Mouse (Mus musculus) thymus, adult 2 months (tissue): ENCODE results near the gene Cfap69. TPM values are rescaled to one million over a fixed set of nuclear protein-coding genes. Genes with fewer than 3 reads are reported as not detected.

Source experiments
- DNase-seq: peaks from one replicate; pipeline ENCODE4 v3.0.0; 2021
- H3K27ac ChIP-seq: fragments of 200-500 bp; 2 replicates; pipeline ENCODE4 v1.5.1; 2012; ENCODE audit warnings: low read length, control low read depth; ENCODE audit not compliant: control insufficient read depth, insufficient read depth
- H3K27me3 ChIP-seq: fragments of 200-500 bp; 2 replicates; pipeline ENCODE4 v1.6.1; 2012; ENCODE audit warnings: mild to moderate bottlenecking, low read length, moderate library complexity, mixed read lengths; ENCODE audit not compliant: control insufficient read depth, insufficient read depth
- H3K36me3 ChIP-seq: fragments of 200-500 bp; 2 replicates; pipeline ENCODE4 v1.6.1; 2012; ENCODE audit warnings: mild to moderate bottlenecking, low read length, moderate library complexity; ENCODE audit not compliant: control insufficient read depth, insufficient read depth
- H3K4me1 ChIP-seq: fragments of 200-500 bp; replicated peaks from 2 replicates; pipeline ENCODE4 v1.6.1; 2012; ENCODE audit warnings: low read length; ENCODE audit not compliant: control insufficient read depth, insufficient read depth
- H3K4me3 ChIP-seq: fragments of 200-500 bp; 2 replicates; pipeline ENCODE4 v1.5.1; 2012; ENCODE audit warnings: mild to moderate bottlenecking, low read length, control low read depth, moderate library complexity; ENCODE audit not compliant: control insufficient read depth, insufficient read depth
- CTCF ChIP-seq: fragments of 200-500 bp; IDR thresholded peaks from 2 replicates; pipeline ENCODE4 v1.5.1; 2012; ENCODE audit warnings: mild to moderate bottlenecking, control low read depth, low read length, moderate library complexity, borderline replicate concordance; ENCODE audit not compliant: control insufficient read depth, poor library complexity, insufficient read depth; ENCODE audit errors: extremely low read depth
- POLR2A ChIP-seq: fragments of 200-500 bp; IDR thresholded peaks from 2 replicates; pipeline ENCODE4 v1.6.1; 2012; ENCODE audit warnings: mild to moderate bottlenecking, low read length, control low read depth, moderate library complexity; ENCODE audit not compliant: control insufficient read depth, poor library complexity, insufficient read depth; ENCODE audit errors: extremely low read depth
- WGBS: fragments of 180-500 bp; shearing (Covaris S2); methylation state at CpG from one replicate; pipeline ENCODE4 v1.1.7; 2018; 5-methylcytosine and 5-hydroxymethylcytosine counted together
- polyA plus RNA-seq: library from polyadenylated mRNA; depleted of rRNA; stranded (reverse); fragments of >200 nt; gene quantifications from 2 replicates; pipeline ENCODE4 v1.2.3, GENCODE M21; 2012; rRNA removed

The Cfap69 gene
- 0.34 and 0.41 TPM in 2 replicates for polyA plus RNA-seq

DNA sequence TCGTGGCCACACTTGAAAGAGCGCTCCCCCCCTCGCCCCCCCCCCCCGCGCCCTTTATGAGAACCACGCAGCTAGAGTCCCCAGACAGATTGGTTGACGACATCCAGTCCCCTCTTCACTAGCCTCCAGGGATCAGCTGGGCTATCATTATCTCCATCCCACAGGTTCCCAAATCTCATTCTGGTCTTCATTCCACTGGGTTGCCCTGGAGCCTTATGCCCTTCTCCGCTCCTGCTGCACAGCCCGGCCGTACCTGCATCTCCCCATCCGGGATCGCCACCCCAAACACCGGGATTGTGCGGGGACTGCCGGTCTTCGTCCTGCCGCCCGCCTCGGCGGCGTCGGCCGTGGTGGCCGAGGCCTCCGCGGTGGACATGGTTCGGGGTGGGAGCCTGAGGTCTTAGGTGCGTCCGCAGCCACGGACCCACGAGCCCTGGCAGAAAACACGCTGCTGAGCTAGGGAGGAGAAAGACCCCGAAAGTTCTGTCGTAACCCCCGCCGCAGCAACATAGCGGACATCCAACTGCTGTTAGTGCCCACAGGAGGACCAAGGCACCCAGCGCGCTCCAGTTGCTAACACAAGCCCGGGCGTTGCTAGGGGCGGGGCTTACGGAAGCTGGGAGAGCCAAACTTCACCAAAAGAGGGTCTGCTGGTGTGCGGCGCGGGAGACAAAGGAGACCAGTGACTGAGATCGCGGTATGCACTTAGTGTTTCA lies at the start of gene Cfap69:
Gene Cfap69 (minus strand): TSS at position 585 of the 716 bp plus-strand sequence.
- 3% methylated on average over 48 of the region's 48 CpGs for WGBS
- H3K4me3 ChIP-seq: 0 out of 2 replicates have a peak within 1 kb of the TSS, but pooled peaks have one; percentile 1
- DNase-seq: peak; percentile 1
- H3K27me3 ChIP-seq: no peaks in the 10 kb centered on the region; the same call in 1 of the 2 replicates
- TF ChIP-seq CTCF (no peak), POLR2A (no peak)
- no peak within 1 kb of the TSS for H3K27ac ChIP-seq
- H3K4me1 ChIP-seq: no peaks in the 10 kb centered on the region
- no peaks in the 10 kb centered on the region for H3K36me3 ChIP-seq

DNA sequence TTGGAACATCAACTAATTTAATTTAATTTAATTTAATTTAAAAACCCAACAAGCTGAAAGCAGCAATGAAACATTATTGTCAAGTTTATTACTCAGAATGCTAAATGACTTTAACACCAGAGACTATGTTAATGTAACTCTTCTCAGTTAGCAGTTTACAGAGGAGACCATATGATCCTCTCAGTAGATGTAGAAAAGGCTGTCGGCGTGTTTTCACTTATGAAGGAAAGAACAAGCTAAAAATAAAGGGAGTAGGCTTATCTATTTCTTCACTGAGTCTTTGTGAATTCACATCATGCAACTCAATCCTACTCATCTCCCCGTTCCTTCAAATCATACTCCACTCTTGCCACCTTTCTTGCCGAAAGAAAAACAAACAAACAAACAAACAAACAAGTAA lies 47.0 kb upstream of the Cfap69 start:
- no peak overlapping the region for H3K4me3 ChIP-seq
- 84% methylated on average over 4 of the region's 4 CpGs for whole genome bisulfite sequencing
- TF ChIP-seq CTCF: no peak
- no peak for DNase-seq
- no peak overlapping the region for H3K27ac ChIP-seq
- no peaks in the 10 kb centered on the region for H3K27me3 ChIP-seq
- H3K4me1 ChIP-seq: no peaks in the 10 kb centered on the region
- H3K36me3 ChIP-seq: no peaks in the 10 kb centered on the region

DNA sequence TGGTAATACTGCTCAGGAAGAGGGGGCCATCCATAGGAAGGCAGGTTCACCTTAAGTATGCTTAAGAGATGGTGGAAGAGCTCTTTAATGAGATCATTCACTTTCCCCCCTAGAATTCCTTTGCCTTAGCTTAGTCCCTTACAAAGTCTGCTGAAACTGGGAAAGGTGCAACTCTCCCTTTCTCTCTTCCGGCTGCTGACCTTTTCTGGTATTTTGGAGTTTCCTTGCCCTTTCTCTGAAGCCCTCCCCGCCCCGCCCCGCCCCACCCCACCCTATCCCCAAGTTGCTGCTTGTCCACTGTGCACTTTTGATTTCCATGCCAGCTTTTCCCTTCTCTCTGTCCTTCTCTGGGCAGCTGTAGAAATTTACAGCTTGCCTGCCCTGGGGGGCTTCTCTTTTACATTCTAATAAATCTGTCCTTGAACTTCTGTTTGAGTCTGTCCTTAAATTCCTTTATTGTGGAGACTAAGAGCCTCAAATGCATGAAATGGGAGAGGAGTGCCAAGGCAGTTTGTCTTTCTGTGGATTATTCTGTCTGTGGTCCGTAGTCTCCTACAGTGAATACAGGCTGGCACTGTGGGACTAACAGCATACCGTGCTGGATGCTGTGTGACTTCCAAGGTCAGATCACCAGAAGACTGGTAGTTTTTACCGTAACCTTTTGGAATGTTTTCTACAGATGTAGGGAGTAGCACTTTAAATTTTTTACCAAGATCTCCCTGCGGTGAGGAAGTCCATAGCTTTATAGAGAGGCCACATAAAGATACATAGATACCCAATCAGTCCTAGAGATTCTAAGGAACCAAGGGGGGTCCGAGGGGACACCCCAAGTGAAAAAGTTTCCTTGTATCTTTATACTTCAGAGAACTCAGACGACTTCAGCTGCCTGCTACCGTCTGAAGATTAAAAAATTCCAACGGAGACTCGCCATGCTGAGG lies 43.6 kb upstream of the Cfap69 start:
- DNase-seq: no peak
- TF ChIP-seq CTCF (no peak), POLR2A (no peak)
- Histone ChIP-seq H3K4me1 (no peaks in the 10 kb centered on the region), H3K27ac (no peak overlapping the region), H3K36me3 (no peaks in the 10 kb centered on the region), H3K27me3 (no peaks in the 10 kb centered on the region), H3K4me3 (no peak overlapping the region)
- 82% methylated on average over 13 of the region's 13 CpGs for WGBS

DNA sequence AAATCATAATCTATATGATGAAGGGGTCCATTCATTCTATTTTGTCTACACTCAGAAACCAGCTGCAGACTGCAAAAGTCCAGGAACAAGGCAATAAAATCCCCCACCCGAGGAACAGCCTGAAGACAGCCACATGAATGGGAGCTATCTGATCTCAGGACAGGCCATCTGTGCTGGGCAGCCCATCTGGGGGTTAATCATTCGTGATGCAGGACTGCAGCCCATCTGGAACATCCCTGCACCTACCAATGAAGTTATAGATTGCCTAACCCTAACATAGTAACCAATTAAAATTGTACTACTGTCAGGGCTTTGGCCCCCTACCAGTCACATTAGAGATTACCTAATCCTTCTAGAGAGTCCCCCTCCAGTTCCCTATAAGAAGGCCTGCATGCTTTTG lies 41.0 kb upstream of the Cfap69 start:
- no peaks in the 10 kb centered on the region for H3K27me3 ChIP-seq
- H3K4me3 ChIP-seq: no peak overlapping the region
- no peak overlapping the region for H3K27ac ChIP-seq
- WGBS: 37% methylated on average over 2 of the region's 2 CpGs
- DNase-seq: no peak
- no peaks in the 10 kb centered on the region for H3K4me1 ChIP-seq
- no peak for TF ChIP-seq CTCF
- TF ChIP-seq POLR2A: no peak
- H3K36me3 ChIP-seq: no peaks in the 10 kb centered on the region

DNA sequence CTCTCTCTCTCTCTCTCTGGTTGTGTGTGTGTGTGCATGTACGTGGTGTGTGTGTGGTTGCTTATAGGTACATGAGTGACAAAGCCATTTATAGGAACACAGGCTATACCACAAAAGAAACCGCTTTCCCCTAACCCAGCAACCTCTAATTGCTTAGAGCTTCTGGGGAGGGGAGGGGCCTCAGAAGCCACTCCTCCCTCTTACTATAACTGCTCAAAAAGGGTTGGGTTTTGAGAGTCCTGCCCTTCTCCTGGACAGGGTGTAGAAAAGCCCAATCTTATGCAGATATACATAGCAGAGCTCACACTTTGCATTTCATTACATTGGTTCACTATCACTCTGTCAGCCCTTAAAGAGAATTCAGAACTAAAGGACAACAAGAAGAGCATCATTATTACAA lies 36.3 kb upstream of the Cfap69 start:
- Histone ChIP-seq H3K27ac (no peak overlapping the region), H3K36me3 (no peaks in the 10 kb centered on the region), H3K4me3 (no peak overlapping the region), H3K4me1 (no peaks in the 10 kb centered on the region), H3K27me3 (no peaks in the 10 kb centered on the region)
- TF ChIP-seq POLR2A: no peak
- TF ChIP-seq CTCF: no peak
- WGBS: 55% methylated on average over 2 of the region's 2 CpGs
- DNase-seq: no peak

DNA sequence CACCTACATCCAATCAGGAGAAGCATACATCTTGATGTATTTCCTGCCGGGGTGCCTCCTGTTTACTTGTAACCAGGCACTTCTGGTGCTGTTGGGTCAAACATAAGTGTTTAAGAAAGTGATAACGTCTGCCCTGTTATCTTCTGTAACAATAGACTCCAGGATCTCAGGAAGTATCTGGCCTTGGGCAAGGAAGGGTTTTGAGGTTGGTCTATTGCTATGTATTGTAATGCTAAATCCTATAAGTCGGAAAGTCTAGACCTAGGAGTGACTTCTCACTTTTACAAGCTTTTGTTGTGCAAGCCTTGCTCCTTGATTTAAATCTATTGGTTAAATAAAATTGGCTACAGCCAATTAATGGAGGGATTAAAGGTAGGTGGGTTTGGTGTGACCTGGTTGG lies 34.8 kb upstream of the Cfap69 start:
- Histone ChIP-seq H3K27me3 (no peaks in the 10 kb centered on the region; the same call in 1 of the 2 replicates), H3K4me3 (no peak overlapping the region)
- 62% methylated on average over 3 of the region's 3 CpGs for WGBS

More for the DNA sequence above, 34.8 kb upstream of the Cfap69 start:
- no peaks in the 10 kb centered on the region for H3K4me1 ChIP-seq
- no peak overlapping the region for H3K27ac ChIP-seq
- TF ChIP-seq POLR2A (no peak), CTCF (no peak)
- H3K36me3 ChIP-seq: no peaks in the 10 kb centered on the region
- DNase-seq: no peak
